Mouse (Mus musculus) mouse embryonic stem cell (cell line): ENCODE results near the gene Klk1b1.
"Not testable (repeated sequence)": the region's sequence is repeated elsewhere in the genome, so short reads cannot be mapped to it uniquely, and the experiment has no call there.

ENCODE experiments used
- in situ Hi-C, 2 experiments: fragments of 300-500 bp; cut with MboI; formaldehyde crosslinking; loops; 1 replicate in 1 of 2; 3 replicates in 1 of 2; pipeline ENCODE4 v1.14.3; 2019 to 2020; ENCODE audit warnings: low sequenced_read_pairs in 2 of 2, low pct_unique_long_range_greater_than_20kb in 1 of 2, mixed read lengths in 1 of 2; ENCODE audit not compliant: unreplicated experiment in 1 of 2

Klk1b1 gene

GRCm38 (mm10) chr7:43966451-43966850 lies at the start of gene Klk1b1:
Klk1b1 (plus strand) TSS chr7:43966751.
- in situ Hi-C loops, result loop anchor here in 1 of 2 experiments (10.0 kb wide), 1 partner anchor 128 kb away; no protein-coding TSS in a partner anchor

GRCm38 (mm10) chr7:43918426-43918825 lies 48.1 kb upstream of the Klk1b1 start:
- in situ Hi-C loops, result no loop called here

GRCm38 (mm10) chr7:43918871-43919270 lies 47.7 kb upstream of the Klk1b1 start:
- in situ Hi-C loops, result no loop called here

GRCm38 (mm10) chr7:43919559-43920451 lies 46.7 kb upstream of the Klk1b1 start:
- in situ Hi-C loops, result loop anchor here in 1 of 2 experiments (10.0 kb wide), 1 partner anchor 315 kb away; the partner anchor contains the start of gene Gm36864

- in situ Hi-C loops, result loop anchor here in 1 of 2 experiments (10.0 kb wide), 1 partner anchor 314 kb away; the partner anchor contains the start of gene Gm36864
Observed at GRCm38 (mm10) chr7:43920582-43920981, 46.0 kb upstream of the Klk1b1 start.

GRCm38 (mm10) chr7:43921087-43921486 lies 45.5 kb upstream of the Klk1b1 start:
- in situ Hi-C loops, result loop anchor here in 1 of 2 experiments (10.0 kb wide), 1 partner anchor 314 kb away; the partner anchor contains the start of gene Gm36864

- in situ Hi-C loops, result loop anchor here in 1 of 2 experiments (10.0 kb wide), 1 partner anchor 313 kb away; the partner anchor contains the start of gene Gm36864
Observed at GRCm38 (mm10) chr7:43921941-43922340, 44.6 kb upstream of the Klk1b1 start.

GRCm38 (mm10) chr7:43925985-43926384 lies 40.6 kb upstream of the Klk1b1 start:
- in situ Hi-C loops, result loop anchor here in 1 of 2 experiments (10.0 kb wide), 1 partner anchor 309 kb away; the partner anchor contains the start of gene Gm36864

GRCm38 (mm10) chr7:43928521-43928920 lies 38.0 kb upstream of the Klk1b1 start:
- in situ Hi-C loops, result loop anchor here in 1 of 2 experiments (10.0 kb wide), 1 partner anchor 306 kb away; the partner anchor contains the start of gene Gm36864

- in situ Hi-C loops, result no loop called here
Observed at GRCm38 (mm10) chr7:43932337-43932736, 34.2 kb upstream of the Klk1b1 start.

- in situ Hi-C loops, result no loop called here
Observed at GRCm38 (mm10) chr7:43933440-43933839, 33.1 kb upstream of the Klk1b1 start, which contains the start of gene Klk15. Klk15 (plus strand) TSS chr7:43933740.

- in situ Hi-C loops, result no loop called here
Observed at GRCm38 (mm10) chr7:43934747-43935146, 31.8 kb upstream of the Klk1b1 start.

- in situ Hi-C loops, result no loop called here
Observed at GRCm38 (mm10) chr7:43936551-43936950, 30.0 kb upstream of the Klk1b1 start.

- in situ Hi-C loops, result not testable (repeated sequence)
Observed at GRCm38 (mm10) chr7:43942293-43942692, 24.3 kb upstream of the Klk1b1 start.

GRCm38 (mm10) chr7:43944727-43945264 lies 21.8 kb upstream of the Klk1b1 start:
- in situ Hi-C loops, result no loop called here

GRCm38 (mm10) chr7:43950364-43950763 lies 16.2 kb upstream of the Klk1b1 start, which contains the start of gene Klk1b8:
Klk1b8 (plus strand) TSS chr7:43950664.
- in situ Hi-C loops, result no loop called here

- in situ Hi-C loops, result no loop called here
Observed at GRCm38 (mm10) chr7:43952703-43953102, 13.8 kb upstream of the Klk1b1 start.

- in situ Hi-C loops, result loop anchor here in 1 of 2 experiments (10.0 kb wide), 1 partner anchor 128 kb away; no protein-coding TSS in a partner anchor
Observed at GRCm38 (mm10) chr7:43967058-43967457, 507 bp downstream of the Klk1b1 start.

- in situ Hi-C loops, result loop anchor here in 1 of 2 experiments (10.0 kb wide), 1 partner anchor 127 kb away; no protein-coding TSS in a partner anchor
Observed at GRCm38 (mm10) chr7:43967612-43968011, 1.1 kb downstream of the Klk1b1 start.
